8 mouse cellular contexts compared by ENCODE assay signal in the genomic region with DNA sequence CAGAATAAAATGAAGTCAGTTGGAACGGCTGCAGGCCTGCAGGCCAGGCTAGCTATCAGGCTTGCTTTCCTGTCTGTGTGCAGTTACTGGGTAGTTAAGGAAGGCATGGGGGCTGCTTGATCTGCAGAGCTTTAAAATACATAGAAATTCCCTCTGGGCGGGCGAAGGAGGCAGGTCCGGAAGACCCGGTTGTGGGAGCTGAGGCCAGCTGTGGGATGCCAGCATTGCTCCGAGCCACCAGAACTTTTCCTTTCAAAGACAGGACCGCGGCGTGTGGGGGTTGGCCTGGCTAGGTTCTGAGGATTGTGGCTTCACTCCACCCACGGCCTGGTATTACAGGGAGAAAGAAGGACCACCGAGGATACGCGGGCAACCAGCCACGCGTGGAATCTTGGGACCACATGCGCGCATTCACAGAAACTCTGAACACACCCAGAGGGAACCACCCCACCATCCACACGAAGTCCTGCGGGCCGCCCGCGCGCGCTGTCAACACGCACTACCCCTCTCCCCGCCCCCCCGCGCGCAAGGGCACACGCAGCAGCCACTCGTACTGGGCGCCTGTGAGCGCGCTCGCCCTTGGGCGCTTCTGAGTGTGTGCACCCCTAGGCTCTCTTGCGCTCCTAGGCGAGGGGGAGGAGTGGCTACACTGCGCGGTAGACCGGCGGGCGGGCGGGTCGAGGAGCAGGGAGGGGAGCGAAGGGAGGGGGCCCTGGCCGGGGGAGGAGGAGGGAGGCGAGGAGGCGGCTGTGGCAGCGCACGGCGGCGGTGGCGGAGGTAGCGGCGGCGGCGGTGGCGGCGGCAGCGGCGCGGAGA. TPM values are rescaled to one million over a fixed set of nuclear protein-coding genes. Genes with fewer than 3 reads are reported as not detected.
A peak's percentile ranks its signal among the peaks of the same experiment; 100 is the strongest.
DNase-seq lines count a peak whose midpoint lies in the region; ATAC-seq lines count a peak whose summit lies in the region.

A gene (plus strand): TSS at position 600 of the 816 bp plus-strand sequence.

- H3K4me2 ChIP-seq in forebrain, embryonic 12.5 days = peak within 1 kb of the TSS; percentile 89
- peak within 1 kb of the TSS; percentile 89 for H3K4me2 ChIP-seq in hindbrain, embryonic 11.5 days (replicated peaks; ENCODE audit: low read depth, low read length)
- H3K4me2 ChIP-seq in lung, embryonic 16.5 days (ENCODE audit: low read depth, low read length) = peak within 1 kb of the TSS; percentile 90

- H3K27me3 ChIP-seq in forebrain, embryonic 12.5 days = peaks cover 24% of the 10 kb centered on the region
- H3K27me3 ChIP-seq in hindbrain, embryonic 11.5 days (ENCODE audit: control insufficient read depth, insufficient read depth, low read length) = no peaks in the 10 kb centered on the region; the same call in 1 of the 2 replicates
- peaks cover 31% of the 10 kb centered on the region for H3K27me3 ChIP-seq in lung, embryonic 16.5 days (ENCODE audit: control insufficient read depth, insufficient read depth, low read depth, low read length)

- peak; percentile 72 for DNase-seq in CD4-positive, CD25-positive, alpha-beta regulatory T cell, adult 2 months (ENCODE audit: low read depth, low spot score)
- peak; percentile 84 for DNase-seq in brain, adult 2 months (ENCODE audit: low read depth, low spot score)
- peak; percentile 76 for DNase-seq in hindbrain, embryonic 11.5 days (ENCODE audit: low spot score)
- DNase-seq in layer of hippocampus, postnatal 10 days (ENCODE audit: low spot score in 2 of 2) = peak; percentile 57 to 69
- peak; percentile 86 for DNase-seq in thymus, postnatal 14 days

- peak; percentile 88 for ATAC-seq in forebrain, embryonic 12.5 days (ENCODE audit: low FRiP score)
- ATAC-seq in hindbrain, embryonic 11.5 days (ENCODE audit: low FRiP score) = peak; percentile 89
- peak; percentile 96 for ATAC-seq in lung, embryonic 16.5 days (ENCODE audit: low read depth)
- peak; percentile 47; the same call in 1 of the 2 replicates for ATAC-seq in neutrophil, adult 5-6 weeks (ENCODE audit: extremely low read depth, insufficient number of reproducible peaks, low FRiP score, poor library complexity, severe bottlenecking)

- peak within 1 kb of the TSS; percentile 68 for H3K4me3 ChIP-seq in forebrain, embryonic 12.5 days (replicated peaks)
- H3K4me3 ChIP-seq in hindbrain, embryonic 11.5 days (ENCODE audit: low read depth, low read length) = peak within 1 kb of the TSS; percentile 56
- peak within 1 kb of the TSS; percentile 50 for H3K4me3 ChIP-seq in lung, embryonic 16.5 days (ENCODE audit: low read length)

- peak within 1 kb of the TSS; percentile 53 for H3K27ac ChIP-seq in forebrain, embryonic 12.5 days
- peak within 1 kb of the TSS; percentile 31 for H3K27ac ChIP-seq in hindbrain, embryonic 11.5 days (ENCODE audit: low read depth, low read length)
- H3K27ac ChIP-seq in lung, embryonic 16.5 days (ENCODE audit: low read length) = no peak within 1 kb of the TSS

- H3K36me3 ChIP-seq in forebrain, embryonic 12.5 days (replicated peaks) = no peaks in the 10 kb centered on the region
- H3K36me3 ChIP-seq in hindbrain, embryonic 11.5 days (ENCODE audit: control insufficient read depth, insufficient read depth, low read length) = no peaks in the 10 kb centered on the region
- no peaks in the 10 kb centered on the region for H3K36me3 ChIP-seq in lung, embryonic 16.5 days (ENCODE audit: control insufficient read depth, insufficient read depth, low read length)

- H3K9me3 ChIP-seq in forebrain, embryonic 12.5 days = no peaks in the 10 kb centered on the region
- H3K9me3 ChIP-seq in hindbrain, embryonic 11.5 days (ENCODE audit: control insufficient read depth, low read length) = no peaks in the 10 kb centered on the region
- H3K9me3 ChIP-seq in lung, embryonic 16.5 days (ENCODE audit: control insufficient read depth, low read length) = no peaks in the 10 kb centered on the region

- H3K9ac ChIP-seq in forebrain, embryonic 12.5 days = peak within 1 kb of the TSS; percentile 82
- H3K9ac ChIP-seq in hindbrain, embryonic 11.5 days (ENCODE audit: low read depth, low read length) = peak within 1 kb of the TSS; percentile 80
- H3K9ac ChIP-seq in lung, embryonic 16.5 days (ENCODE audit: low read length) = peak within 1 kb of the TSS; percentile 35

- H3K4me1 ChIP-seq in forebrain, embryonic 12.5 days = peaks cover 45% of the 10 kb centered on the region
- no peaks in the 10 kb centered on the region; the same call in 1 of the 2 replicates for H3K4me1 ChIP-seq in hindbrain, embryonic 11.5 days (replicated peaks; ENCODE audit: control insufficient read depth, insufficient read depth, low read length)
- 0 out of 2 replicates have a peak, but pooled peaks cover 2% of the 10 kb centered on the region for H3K4me1 ChIP-seq in lung, embryonic 16.5 days (replicated peaks; ENCODE audit: control insufficient read depth, insufficient read depth, low read length)

- WGBS in forebrain, embryonic 12.5 days = 1% methylated on average over 62 of the region's 63 CpGs
- under 1% methylated on average over 45 of the region's 63 CpGs for WGBS in hindbrain, embryonic 11.5 days
- WGBS in lung, embryonic 16.5 days = under 1% methylated on average over 48 of the region's 63 CpGs

RNA-seq across cellular contexts. Expression of the gene that starts here (rescaled TPM):
- 42.7 and 45.8 TPM in 2 replicates for polyA plus RNA-seq in forebrain, embryonic 12.5 days (2016; fragmentation: Nextera tagmentation; extraction: Ambion mirVana)
- polyA plus RNA-seq in hindbrain, embryonic 11.5 days (2014; fragmentation: Nextera tagmentation; extraction: Ambion mirVana) = 38.1 and 39.0 TPM in 2 replicates
- 10 to 100 TPM; 48.2 to 53.9 TPM for total RNA-seq in layer of hippocampus, postnatal 10 days (2021)
- 2.3 and 2.8 TPM in 2 replicates for polyA plus RNA-seq in lung, embryonic 16.5 days (2015; fragmentation: Nextera tagmentation; extraction: Ambion mirVana)
- total RNA-seq in neutrophil, adult 5-6 weeks (2017) = 68.0 and 76.0 TPM in 2 replicates

Comparison
In these comparisons a context has a peak if more than half of its experiments do, and no peak if none do; other contexts are left out.
1. RNA of the gene that starts here (polyA plus RNA-seq): 42.7 to 45.8 TPM in forebrain, embryonic 12.5 days and 38.1 to 39.0 TPM in hindbrain, embryonic 11.5 days; 2.3 to 2.8 TPM in lung, embryonic 16.5 days; every median in the first group is over 10 times any median in the second.
2. Peak in every context shown above with its lines, with median percentiles within 50 percentile points of each other: DNase-seq, ATAC-seq, H3K4me2 ChIP-seq, H3K4me3 ChIP-seq and H3K9ac ChIP-seq.